Comparison of ENCODE assay signal across 7 mouse cellular contexts in genomic region chr6:14899021-14899610, GRCm38 (mm10). TPM values are rescaled to one million over a fixed set of nuclear protein-coding genes. Genes with fewer than 3 reads are reported as not detected.
A peak's percentile ranks its signal among the peaks of the same experiment; 100 is the strongest.
DNase-seq lines count a peak whose midpoint lies in the region; ATAC-seq and TF ChIP-seq lines count a peak whose summit lies in the region.

No protein-coding gene starts in this region.

- H3K9me3 ChIP-seq in embryonic facial prominence, embryonic 14.5 days (ENCODE audit: control insufficient read depth, low read length), result no peaks in the 10 kb centered on the region
- H3K9me3 ChIP-seq in hindbrain, postnatal 0 days (ENCODE audit: low read length), result no peaks in the 10 kb centered on the region
- no peaks in the 10 kb centered on the region for H3K9me3 ChIP-seq in midbrain, embryonic 14.5 days (ENCODE audit: control insufficient read depth, low read length)

- no peaks in the 10 kb centered on the region for H3K36me3 ChIP-seq in embryonic facial prominence, embryonic 14.5 days (ENCODE audit: control insufficient read depth, insufficient read depth, low read length)
- H3K36me3 ChIP-seq in hindbrain, postnatal 0 days (ENCODE audit: insufficient read depth, low read length), result no peaks in the 10 kb centered on the region
- no peaks in the 10 kb centered on the region for H3K36me3 ChIP-seq in midbrain, embryonic 14.5 days (ENCODE audit: control insufficient read depth, insufficient read depth, low read length)

- DNase-seq in embryonic facial prominence, embryonic 14.5 days (ENCODE audit: low spot score), result no peak
- peak; percentile 10 for DNase-seq in hindbrain, postnatal 0 days (ENCODE audit: low spot score)
- peak; percentile 41 for DNase-seq in midbrain, embryonic 14.5 days
- DNase-seq in right cerebral cortex, adult 2 months (ENCODE audit: low spot score in 2 of 2), result no peak
- no peak for DNase-seq in layer of hippocampus, adult 2 months (ENCODE audit: low spot score in 2 of 2)
- no peak for DNase-seq in cerebellum, adult 8-10 months

- no peak overlapping the region for H3K27ac ChIP-seq in brown adipose tissue, adult 24 weeks (replicated peaks; ENCODE audit: low read depth, low read length)
- H3K27ac ChIP-seq in embryonic facial prominence, embryonic 14.5 days (replicated peaks; ENCODE audit: low read depth, low read length), result no peak overlapping the region; the same call in 1 of the 2 replicates
- no peak overlapping the region for H3K27ac ChIP-seq in hindbrain, postnatal 0 days
- H3K27ac ChIP-seq in midbrain, embryonic 14.5 days (replicated peaks; ENCODE audit: low read depth, low read length), result no peak overlapping the region
- no peak overlapping the region for H3K27ac ChIP-seq in layer of hippocampus, adult 2 months

- ATAC-seq in embryonic facial prominence, embryonic 14.5 days (ENCODE audit: low read depth), result no peak
- no peak for ATAC-seq in hindbrain, postnatal 0 days
- ATAC-seq in midbrain, embryonic 14.5 days (ENCODE audit: low FRiP score, low TSS enrichment), result no peak

- peaks cover 15% of the 10 kb centered on the region; the same call in 1 of the 2 replicates for H3K27me3 ChIP-seq in embryonic facial prominence, embryonic 14.5 days (replicated peaks; ENCODE audit: control insufficient read depth, insufficient read depth, low read length)
- H3K27me3 ChIP-seq in hindbrain, postnatal 0 days (ENCODE audit: insufficient read depth, low read length), result no peaks in the 10 kb centered on the region
- H3K27me3 ChIP-seq in midbrain, embryonic 14.5 days (ENCODE audit: control insufficient read depth, insufficient read depth, low read length), result no peaks in the 10 kb centered on the region

- peak overlapping the region; percentile 87 for H3K4me2 ChIP-seq in embryonic facial prominence, embryonic 14.5 days (ENCODE audit: low read depth, low read length)
- peak overlapping the region; percentile 98 for H3K4me2 ChIP-seq in hindbrain, postnatal 0 days (ENCODE audit: low read depth, low read length)
- peak overlapping the region; percentile 98 for H3K4me2 ChIP-seq in midbrain, embryonic 14.5 days (ENCODE audit: low read length)

- H3K4me3 ChIP-seq in brown adipose tissue, adult 24 weeks (ENCODE audit: insufficient read depth, low read depth, low read length), result 0 out of 2 replicates have a peak overlapping the region, but pooled peaks have one; percentile 3
- peak overlapping the region; percentile 80; the same call in 1 of the 2 replicates for H3K4me3 ChIP-seq in embryonic facial prominence, embryonic 14.5 days (ENCODE audit: low read depth, low read length)
- no peak overlapping the region for H3K4me3 ChIP-seq in hindbrain, postnatal 0 days (ENCODE audit: low read length)
- H3K4me3 ChIP-seq in midbrain, embryonic 14.5 days (replicated peaks; ENCODE audit: low read depth, low read length), result no peak overlapping the region
- no peak overlapping the region for H3K4me3 ChIP-seq in layer of hippocampus, adult 2 months

- WGBS in embryonic facial prominence, embryonic 14.5 days, result 9% methylated on average over 19 of the region's 19 CpGs
- WGBS in hindbrain, postnatal 0 days, result 11% methylated on average over 19 of the region's 19 CpGs
- WGBS in midbrain, embryonic 14.5 days, result 9% methylated on average over 19 of the region's 19 CpGs

- TF ChIP-seq CTCF in hindbrain, postnatal 0 days (IDR thresholded peaks at IDR 0.05; ENCODE audit: low read depth), result no peak
- no peak for TF ChIP-seq CTCF in layer of hippocampus, adult 2 months (conservative IDR thresholded peaks at IDR 0.05)

- no peaks in the 10 kb centered on the region for H3K4me1 ChIP-seq in brown adipose tissue, adult 24 weeks (ENCODE audit: control insufficient read depth, insufficient read depth, insufficient read length, low read length)
- H3K4me1 ChIP-seq in embryonic facial prominence, embryonic 14.5 days (ENCODE audit: control insufficient read depth, insufficient read depth, low read length), result peaks cover 4% of the 10 kb centered on the region; the same call in 1 of the 2 replicates
- H3K4me1 ChIP-seq in hindbrain, postnatal 0 days (ENCODE audit: insufficient read depth, low read length), result peaks cover 9% of the 10 kb centered on the region
- peaks cover 23% of the 10 kb centered on the region for H3K4me1 ChIP-seq in midbrain, embryonic 14.5 days (ENCODE audit: control insufficient read depth, insufficient read depth, low read length)

- peak overlapping the region; percentile 87; the same call in 1 of the 2 replicates for H3K9ac ChIP-seq in embryonic facial prominence, embryonic 14.5 days (ENCODE audit: low read depth, low read length)
- no peak overlapping the region for H3K9ac ChIP-seq in hindbrain, postnatal 0 days (replicated peaks; ENCODE audit: low read length)
- H3K9ac ChIP-seq in midbrain, embryonic 14.5 days (replicated peaks; ENCODE audit: low read length), result no peak overlapping the region

RNA-seq across cellular contexts. Expression of gene Foxp2, which starts 2.0 kb away (rescaled TPM):
- polyA plus RNA-seq in brown adipose tissue, adult 24 weeks (2012; ENCODE audit: insufficient read depth, insufficient read length, missing spikeins), result 2.1 and 2.2 TPM in 2 replicates
- 16.9 and 24.9 TPM in 2 replicates for polyA plus RNA-seq in embryonic facial prominence, embryonic 14.5 days (2014; fragmentation: Nextera tagmentation; extraction: Ambion mirVana)
- 42.0 and 69.7 TPM in 2 replicates for total RNA-seq in hindbrain, postnatal 0 days (2014; rRNA removed)
- polyA plus RNA-seq in hindbrain, postnatal 0 days (2015; fragmentation: Nextera tagmentation; extraction: Ambion mirVana), result 28.2 and 34.6 TPM in 2 replicates
- polyA plus RNA-seq in midbrain, embryonic 14.5 days (2014; fragmentation: Nextera tagmentation; extraction: Ambion mirVana), result 102 and 106 TPM in 2 replicates
- 1 to 10 TPM; 1.8 to 2.1 TPM for total RNA-seq in layer of hippocampus, adult 2 months (2021)

Comparison
In these comparisons a context has a peak if more than half of its experiments do, and no peak if none do; other contexts are left out.
1. H3K4me3 ChIP-seq: peak in brown adipose tissue, adult 24 weeks (single experiment) and embryonic facial prominence, embryonic 14.5 days (single experiment); none in hindbrain, postnatal 0 days (single experiment), midbrain, embryonic 14.5 days (single experiment) and layer of hippocampus, adult 2 months (single experiment).
2. DNase-seq: peak in hindbrain, postnatal 0 days (single experiment) and midbrain, embryonic 14.5 days (single experiment); none in embryonic facial prominence, embryonic 14.5 days (single experiment), right cerebral cortex, adult 2 months (0 of 2), layer of hippocampus, adult 2 months (0 of 2) and cerebellum, adult 8-10 months (single experiment).
3. Peak in every context shown above with its lines, with median percentiles within 50 percentile points of each other: H3K4me2 ChIP-seq.